Mouse (Mus musculus) brain, embryonic 18.5 days (tissue): ENCODE measurements at regions not wholly inside any gene's neighbourhood (a gene's known extent, or its start where the extent isn't known, plus 50 kb on each side); places are given as distances from the start of the nearest gene placed in this dataset.

Source experiments
- DNase-seq: peaks from one replicate; pipeline ENCODE4 v3.0.0-alpha.2; 2012; ENCODE audit warnings: low read depth, low spot score

DNA sequence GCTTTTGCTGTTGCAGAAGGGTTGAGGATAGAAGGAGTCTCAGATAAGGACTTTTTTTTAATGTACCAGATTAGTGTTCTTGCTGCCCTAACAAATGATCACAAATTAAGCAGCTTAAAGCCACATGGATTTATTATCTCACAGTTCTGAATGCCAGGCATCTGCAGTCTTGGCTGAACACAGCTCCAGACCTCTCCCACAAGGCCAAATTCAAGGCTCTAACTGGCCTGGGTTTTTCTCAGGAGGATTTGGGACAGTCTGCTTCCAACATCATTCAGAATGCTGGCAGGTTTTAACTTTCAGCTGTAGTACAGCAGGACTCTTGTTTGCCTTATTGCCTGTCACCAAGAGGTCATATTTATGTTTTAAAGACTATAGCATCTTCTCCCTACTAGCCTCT lies 329.7 kb upstream of the Chrm2 start:
- no peak for DNase-seq

DNA sequence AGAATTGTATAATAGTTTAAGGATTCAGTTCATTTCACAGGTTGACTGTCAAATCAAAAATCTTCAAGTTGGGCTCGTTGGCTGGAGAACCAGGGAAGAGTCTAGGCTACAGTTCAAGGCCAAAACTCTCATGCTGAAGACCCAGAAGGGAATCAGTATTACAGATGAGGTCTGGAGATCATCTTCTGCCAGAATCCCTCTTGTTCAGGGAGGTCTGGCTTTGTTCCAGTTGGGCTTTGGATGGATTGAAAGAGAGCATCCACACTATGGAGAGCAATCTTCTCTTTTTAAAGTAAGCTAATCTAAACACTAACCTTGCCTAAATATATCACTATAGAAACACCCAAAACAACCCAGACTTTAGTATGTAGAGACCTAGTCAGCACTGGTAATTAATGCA lies 327.5 kb upstream of the Chrm2 start:
- DNase-seq, result no peak

DNA sequence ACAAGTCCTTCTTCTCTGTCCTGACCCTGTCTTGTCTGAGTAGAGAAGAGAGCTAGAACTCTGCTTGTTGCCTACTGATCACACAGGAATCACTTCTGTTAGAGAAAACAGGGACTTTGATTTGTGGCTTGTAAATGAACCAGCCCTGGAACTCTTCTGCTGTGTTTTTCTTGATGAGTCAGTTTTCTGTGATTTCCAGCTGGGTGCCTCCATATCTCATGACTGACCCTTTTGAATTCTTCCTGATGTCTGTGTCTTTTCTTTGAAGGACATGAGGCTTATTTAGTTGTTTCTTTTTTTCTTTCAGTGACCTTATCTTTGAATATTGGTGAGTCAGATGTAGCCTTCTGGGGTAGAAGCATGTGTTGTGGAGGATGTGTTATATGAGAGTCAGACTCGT lies 323.0 kb upstream of the Chrm2 start:
- no peak for DNase-seq

- DNase-seq, result no peak
Measured at GRCm38 (mm10) chr6:36068690-36069089, 319.2 kb upstream of the Chrm2 start.

- DNase-seq, result no peak
Measured at GRCm38 (mm10) chr6:36079559-36079958, 308.3 kb upstream of the Chrm2 start.

DNA sequence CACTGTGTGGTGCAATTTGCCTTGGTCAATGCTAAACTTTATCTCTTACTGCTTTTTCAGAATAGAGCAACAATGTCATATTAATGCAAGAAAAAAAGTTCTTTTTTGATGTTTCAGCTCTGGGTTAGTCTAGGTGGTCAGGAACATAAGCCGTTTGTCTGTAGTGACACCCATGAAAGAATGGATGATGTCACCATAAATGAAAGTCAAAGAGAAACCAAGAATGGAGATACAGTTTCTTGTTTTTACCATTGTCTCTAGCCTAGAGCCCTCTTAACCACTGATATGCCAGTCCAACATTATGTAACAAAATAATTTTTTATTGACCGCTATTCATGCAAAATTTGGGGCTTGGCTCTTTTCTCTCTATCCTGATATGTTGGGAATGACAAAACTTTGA lies 294.3 kb upstream of the Chrm2 start:
- DNase-seq, result no peak

- DNase-seq, result no peak
Measured at GRCm38 (mm10) chr6:36094075-36094474, 293.8 kb upstream of the Chrm2 start.

DNA sequence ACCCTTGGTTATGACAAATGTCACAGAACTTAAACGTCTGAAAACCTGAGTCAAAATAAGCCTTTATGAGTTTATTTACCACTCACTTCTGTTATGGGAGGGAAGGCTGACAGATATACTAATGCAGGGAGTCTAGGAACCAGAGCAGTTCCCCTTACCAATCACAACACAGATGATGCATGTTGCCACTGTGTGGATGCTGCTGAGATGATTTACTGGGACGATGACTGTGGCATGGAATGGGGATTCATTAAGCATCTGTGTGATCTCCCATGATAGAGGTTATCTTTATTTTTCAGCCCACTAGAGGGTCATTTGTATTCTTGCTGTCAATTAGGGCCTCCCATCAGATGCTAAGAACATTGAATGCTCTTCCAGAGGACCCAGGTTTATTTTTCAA lies 290.5 kb upstream of the Chrm2 start:
- DNase-seq, result no peak

- DNase-seq, result no peak
Measured at GRCm38 (mm10) chr6:36098179-36098578, 289.7 kb upstream of the Chrm2 start.

DNA sequence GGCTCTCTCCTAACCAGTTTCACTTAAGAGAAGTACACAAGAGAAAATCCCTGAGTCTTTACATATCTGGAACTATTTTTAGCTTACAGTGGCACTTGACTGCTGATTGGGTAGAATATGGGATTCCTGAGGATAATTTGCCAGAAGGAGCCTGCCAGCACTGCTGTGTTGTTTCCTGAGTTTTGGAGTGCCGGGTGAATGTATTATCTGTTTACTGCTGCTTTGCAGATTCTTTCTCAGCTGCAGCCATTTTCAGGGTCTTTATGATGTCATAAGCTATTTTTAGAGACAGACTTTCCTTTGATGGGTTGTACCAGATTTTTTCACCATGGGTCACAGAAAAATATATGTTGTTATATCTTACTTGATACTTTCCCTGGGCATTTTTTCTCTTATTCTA lies 279.1 kb upstream of the Chrm2 start:
- no peak for DNase-seq

DNA sequence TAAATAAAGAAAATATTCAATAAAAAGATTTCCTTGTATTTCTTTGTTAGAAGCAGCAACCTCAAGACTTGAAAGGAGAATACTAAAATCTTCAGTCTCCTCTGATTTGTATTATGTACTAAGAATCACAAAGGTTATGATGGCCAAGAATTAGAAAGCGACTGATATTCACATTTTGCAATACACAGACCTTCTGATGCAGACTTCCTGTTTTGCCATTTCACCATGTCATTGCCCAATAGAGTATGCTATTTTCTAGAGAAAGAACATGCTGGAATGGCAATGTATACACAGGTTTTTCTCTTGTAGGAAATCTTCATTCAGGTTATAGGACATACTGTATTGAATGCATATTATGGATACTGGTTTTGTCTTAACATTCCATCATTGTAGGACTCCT lies 250.7 kb upstream of the Chrm2 start:
- DNase-seq, result no peak

GRCm38 (mm10) chr6:36147267-36147666 lies 240.6 kb upstream of the Chrm2 start:
- DNase-seq, result no peak

- no peak for DNase-seq
Measured at GRCm38 (mm10) chr6:36174514-36174913, 213.4 kb upstream of the Chrm2 start.

- no peak for DNase-seq
Measured at GRCm38 (mm10) chr6:36175112-36175511, 212.8 kb upstream of the Chrm2 start.

DNA sequence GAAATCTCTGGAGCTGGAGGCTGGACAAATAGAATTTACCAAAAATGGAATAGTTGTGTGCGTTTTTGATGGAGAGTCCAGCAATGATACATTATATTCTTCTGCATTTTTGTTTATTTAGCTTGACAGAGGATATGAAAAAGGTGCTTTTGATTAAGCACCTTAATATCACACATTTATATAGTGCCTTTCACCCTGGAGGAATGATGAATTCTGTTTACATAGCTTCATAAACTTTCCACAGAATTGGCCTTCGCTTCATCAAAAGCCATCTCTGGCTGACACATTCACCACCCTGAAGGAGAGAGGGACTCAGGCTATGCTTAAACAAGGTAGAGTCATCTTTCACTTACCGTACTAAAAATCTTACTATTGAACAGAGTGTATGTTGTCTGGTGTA lies 208.0 kb upstream of the Chrm2 start:
- no peak for DNase-seq

GRCm38 (mm10) chr6:36182698-36183097 lies 205.2 kb upstream of the Chrm2 start:
- DNase-seq, result no peak

- DNase-seq, result no peak
Measured at GRCm38 (mm10) chr6:36206666-36207065, 181.2 kb upstream of the Chrm2 start.

DNA sequence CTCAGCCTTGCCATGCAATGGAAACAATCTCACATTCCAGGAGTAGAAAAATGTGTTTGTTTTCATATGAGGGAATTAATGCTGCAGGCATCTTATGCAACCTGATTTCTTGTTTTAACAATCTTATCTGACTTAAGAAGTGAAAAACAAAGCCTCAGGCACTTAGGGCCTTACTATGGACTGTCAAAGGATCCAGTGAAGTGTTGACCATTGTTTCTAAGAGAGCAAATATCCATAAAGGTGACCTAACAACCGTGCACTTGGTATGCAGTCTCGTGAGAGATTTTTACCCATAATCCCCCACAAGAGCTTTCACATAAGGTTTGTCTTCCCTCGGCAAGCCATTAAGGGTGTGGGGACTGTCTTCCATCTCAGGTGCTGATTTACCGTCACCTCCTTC lies 166.6 kb upstream of the Chrm2 start:
- DNase-seq, result no peak

- no peak for DNase-seq
Measured at GRCm38 (mm10) chr6:36234438-36234837, 153.4 kb upstream of the Chrm2 start.

DNA sequence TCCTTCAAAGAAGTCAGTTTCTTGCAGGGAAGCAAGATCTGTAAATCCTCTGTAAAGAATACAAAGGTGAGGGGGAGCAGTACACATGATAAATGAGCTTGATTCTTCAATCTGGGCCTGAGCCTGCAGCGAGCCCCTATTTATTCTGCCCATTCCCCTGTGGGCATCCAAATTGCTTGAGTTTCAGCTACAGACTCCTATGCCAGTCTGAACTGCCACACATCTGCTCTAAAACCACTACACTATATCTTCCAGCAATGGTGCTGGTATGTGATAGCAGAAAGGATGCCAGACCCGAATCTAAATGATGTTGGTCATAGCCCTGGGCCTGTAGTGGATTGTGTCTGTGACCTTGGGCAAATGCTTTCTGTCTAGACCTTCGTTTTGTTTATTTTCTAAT lies 140.9 kb upstream of the Chrm2 start:
- DNase-seq, result no peak

DNA sequence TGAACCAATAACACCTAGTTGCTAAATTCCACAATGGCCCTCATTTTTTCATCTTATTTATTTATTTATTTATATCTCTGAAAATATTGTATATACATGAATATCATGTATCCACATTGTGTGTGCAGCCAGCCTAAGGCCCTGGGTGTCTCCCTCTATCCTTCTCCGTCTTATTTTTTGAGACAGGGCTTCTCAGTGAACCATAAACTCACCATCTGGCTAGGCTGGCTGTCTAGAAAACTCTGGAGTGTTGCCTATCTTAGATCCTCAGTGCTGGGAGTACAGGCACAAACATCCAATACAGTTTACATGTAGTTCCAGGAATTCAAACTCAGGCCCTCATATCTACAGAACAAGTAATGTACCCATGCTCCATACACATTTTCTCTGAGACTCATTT lies 139.7 kb upstream of the Chrm2 start:
- no peak for DNase-seq

- no peak for DNase-seq
Measured at GRCm38 (mm10) chr6:36249047-36249446, 138.8 kb upstream of the Chrm2 start.

GRCm38 (mm10) chr6:36266717-36267402 lies 121.0 kb upstream of the Chrm2 start:
- DNase-seq, result peak; percentile 28

- no peak for DNase-seq
Measured at GRCm38 (mm10) chr6:36286664-36287063, 101.2 kb upstream of the Chrm2 start.
